Mouse (Mus musculus): ENCODE measurements at regions not wholly inside any gene's neighbourhood (a gene's known extent, or its start where the extent isn't known, plus 50 kb on each side); places are given as distances from the start of the nearest gene placed in this dataset.

- no peak for DNase-seq
Measured at GRCm38 (mm10) chr15:72322127-72322526, 1512.2 kb upstream of the Gm6569 start.

DNA sequence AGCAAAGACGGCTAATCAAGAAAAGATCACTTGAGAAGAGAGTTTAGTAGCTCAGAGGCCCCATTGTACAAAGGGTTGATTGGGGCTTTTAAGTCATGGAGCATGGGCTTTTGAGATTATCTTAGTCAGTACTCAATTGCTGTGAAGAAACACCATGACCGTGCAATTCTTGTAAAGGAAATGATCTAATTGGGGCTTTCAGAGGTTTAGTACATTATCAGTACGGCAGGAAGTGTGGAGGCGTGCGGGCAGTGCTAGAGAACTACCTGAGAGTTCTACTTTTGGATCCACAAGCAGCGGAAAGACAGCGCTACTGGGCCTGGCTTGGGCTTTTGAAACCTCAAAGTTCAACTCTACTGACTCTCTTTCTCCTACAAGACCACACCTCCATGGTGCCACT lies 1511.2 kb upstream of the Gm6569 start:
- DNase-seq, result no peak

- DNase-seq, result no peak
Measured at GRCm38 (mm10) chr15:72331262-72331661, 1503.1 kb upstream of the Gm6569 start.

DNA sequence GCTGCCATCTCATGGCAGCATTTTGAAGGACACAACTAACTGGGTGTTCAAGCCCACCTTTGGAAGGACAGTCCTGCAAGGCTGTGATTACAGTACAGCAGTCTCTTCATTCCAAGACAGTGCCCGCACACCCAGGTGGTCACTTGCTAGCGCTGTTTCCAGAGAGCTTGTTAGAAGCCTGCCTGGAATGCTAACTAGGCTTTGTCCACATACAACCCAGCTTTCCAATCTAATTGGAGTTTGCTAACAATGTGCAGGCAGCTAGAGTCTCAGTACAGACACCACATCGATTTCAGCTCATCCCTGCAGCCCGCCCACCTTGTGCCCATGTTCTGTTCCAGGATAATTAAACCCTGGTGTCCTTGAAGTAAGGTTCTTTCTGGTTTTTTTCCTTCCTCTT lies 1499.9 kb upstream of the Gm6569 start:
- DNase-seq, result no peak

- no peak for DNase-seq
Measured at GRCm38 (mm10) chr15:72339629-72340028, 1494.7 kb upstream of the Gm6569 start.

GRCm38 (mm10) chr15:72341991-72342390 lies 1492.4 kb upstream of the Gm6569 start:
- DNase-seq, result no peak

DNA sequence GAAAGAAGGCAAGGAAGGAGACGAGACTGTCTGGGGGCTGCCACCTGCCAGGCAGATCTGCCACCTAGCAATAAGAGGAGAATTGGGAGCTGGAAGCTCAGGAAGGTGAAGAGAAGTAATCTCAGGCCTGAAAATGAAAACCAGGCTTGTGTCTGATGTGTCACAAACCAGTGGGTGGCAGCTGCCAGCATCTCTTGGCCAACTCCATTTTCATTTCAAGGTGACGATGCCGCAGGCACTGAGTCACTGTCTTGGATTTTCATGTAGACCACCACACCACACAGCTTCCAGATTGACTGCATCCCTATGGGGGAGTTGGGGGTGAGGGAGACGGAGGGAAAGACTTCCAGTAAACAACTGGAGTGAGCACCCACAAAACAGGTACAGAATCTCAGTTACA lies 1491.9 kb upstream of the Gm6569 start:
- DNase-seq, result no peak

DNA sequence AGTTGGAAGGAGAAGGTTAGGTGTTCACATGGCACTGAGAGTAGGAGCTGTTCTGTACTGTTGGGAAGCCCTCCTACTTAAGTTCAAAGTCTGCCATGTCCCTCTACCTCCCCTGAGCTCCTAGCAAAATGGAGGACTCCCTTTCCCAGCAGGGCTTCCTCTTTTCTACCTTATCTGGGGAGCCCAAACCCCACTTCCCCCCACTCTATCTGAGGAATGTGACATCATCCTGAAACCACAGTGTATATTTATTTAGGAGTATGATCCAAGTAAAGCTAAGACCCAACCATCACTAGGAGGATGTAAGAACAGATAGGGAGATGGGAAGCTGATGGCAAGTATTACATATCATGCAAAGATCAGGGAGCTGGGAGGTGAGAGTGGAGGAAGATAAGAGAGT lies 1490.6 kb upstream of the Gm6569 start:
- no peak for DNase-seq

GRCm38 (mm10) chr15:72353371-72353770 lies 1481.0 kb upstream of the Gm6569 start:
- no peak for DNase-seq

DNA sequence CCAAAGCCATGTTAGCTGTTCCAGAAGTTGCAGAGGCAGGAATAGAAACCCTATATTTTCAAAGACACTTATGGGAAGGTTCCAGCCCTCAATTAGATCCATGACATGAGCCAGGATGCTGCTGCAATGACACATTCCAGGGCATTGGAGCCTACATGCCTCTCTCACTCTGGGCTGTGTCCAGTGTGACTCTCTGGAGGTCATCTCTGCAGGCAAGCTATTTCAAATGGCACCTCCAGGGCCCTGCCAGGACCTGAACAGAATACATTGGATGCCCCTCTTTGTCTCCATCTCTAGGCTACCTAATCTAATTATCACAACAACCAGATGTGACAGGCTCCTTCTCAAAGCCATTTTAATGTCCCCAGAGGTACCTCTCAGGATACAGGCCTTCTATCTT lies 1478.7 kb upstream of the Gm6569 start:
- DNase-seq, result no peak

DNA sequence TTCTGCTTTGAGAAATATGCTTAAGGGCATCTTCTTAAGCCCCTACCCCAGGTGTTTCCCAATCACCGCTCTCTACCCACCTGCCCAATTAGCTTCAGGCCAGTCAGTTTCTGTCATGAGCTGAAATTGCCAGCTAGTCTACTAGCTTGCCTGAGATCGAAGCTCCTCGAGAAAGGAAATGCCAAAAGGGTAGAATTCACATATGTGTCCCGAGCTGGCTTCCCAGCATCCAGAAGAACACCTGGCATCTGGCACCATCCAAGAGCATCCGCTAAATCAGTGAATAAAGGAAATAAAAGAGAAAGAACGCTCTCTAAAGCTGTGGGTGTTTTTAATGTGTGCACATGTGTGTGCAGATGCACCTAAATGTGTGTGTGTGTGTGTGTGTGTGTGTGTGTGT lies 1474.7 kb upstream of the Gm6569 start:
- DNase-seq, result peak; percentile 61

DNA sequence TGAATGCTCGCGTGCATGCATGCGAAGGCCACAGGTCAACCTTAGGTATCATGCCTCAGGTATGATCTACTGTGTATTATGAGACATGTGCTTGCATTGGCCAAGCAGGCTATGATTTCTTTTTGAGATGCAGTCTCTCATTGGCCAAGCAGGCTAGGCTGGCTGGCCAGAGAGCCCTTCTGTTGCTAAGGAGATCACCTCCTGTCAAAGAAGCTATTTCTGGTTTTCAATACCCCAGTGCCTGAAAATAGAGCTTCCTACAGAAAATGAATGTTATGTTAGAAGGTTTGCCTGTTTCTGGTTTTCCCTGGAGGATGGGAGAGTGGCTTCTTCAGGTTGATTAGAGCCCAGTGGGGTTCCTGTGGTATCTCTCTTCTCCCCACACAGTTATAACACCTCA lies 1474.3 kb upstream of the Gm6569 start:
- peak; percentile 90 for DNase-seq

DNA sequence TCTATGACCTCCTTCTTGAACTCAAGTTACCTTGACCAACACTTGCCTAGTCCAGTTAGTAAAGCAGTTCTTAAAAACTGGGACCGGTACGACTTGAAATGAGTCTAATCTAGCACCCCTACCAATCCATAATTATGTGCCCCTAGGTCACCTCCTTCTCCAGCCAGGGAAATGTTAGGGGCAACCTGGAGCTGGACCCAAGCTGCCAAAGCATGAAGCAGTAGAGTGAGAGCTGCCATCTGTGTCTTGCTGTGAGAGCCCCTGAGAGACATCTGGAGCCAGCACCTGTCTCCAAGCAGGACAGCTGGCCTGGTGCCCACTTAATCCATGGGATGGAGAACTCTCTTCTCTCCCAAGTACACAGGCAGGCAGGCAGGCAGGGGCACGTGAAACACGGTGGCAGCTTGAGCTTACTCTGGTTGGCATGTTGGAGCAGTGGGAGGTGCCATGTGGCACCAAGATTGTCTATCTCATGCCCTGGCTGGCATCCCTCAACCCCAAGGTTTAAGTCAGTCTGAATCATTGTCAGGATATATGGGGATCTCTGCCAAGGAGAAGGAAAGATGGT lies 1473.8 kb upstream of the Gm6569 start:
- DNase-seq, result peak; percentile 100

GRCm38 (mm10) chr15:72373041-72373440 lies 1461.3 kb upstream of the Gm6569 start:
- no peak for DNase-seq

GRCm38 (mm10) chr15:72377201-72377600 lies 1457.2 kb upstream of the Gm6569 start:
- no peak for DNase-seq

- DNase-seq, result no peak
Measured at GRCm38 (mm10) chr15:72379291-72379690, 1455.1 kb upstream of the Gm6569 start.

GRCm38 (mm10) chr15:72381164-72381563 lies 1453.2 kb upstream of the Gm6569 start:
- DNase-seq, result no peak

GRCm38 (mm10) chr15:72381744-72382143 lies 1452.6 kb upstream of the Gm6569 start:
- DNase-seq, result no peak

DNA sequence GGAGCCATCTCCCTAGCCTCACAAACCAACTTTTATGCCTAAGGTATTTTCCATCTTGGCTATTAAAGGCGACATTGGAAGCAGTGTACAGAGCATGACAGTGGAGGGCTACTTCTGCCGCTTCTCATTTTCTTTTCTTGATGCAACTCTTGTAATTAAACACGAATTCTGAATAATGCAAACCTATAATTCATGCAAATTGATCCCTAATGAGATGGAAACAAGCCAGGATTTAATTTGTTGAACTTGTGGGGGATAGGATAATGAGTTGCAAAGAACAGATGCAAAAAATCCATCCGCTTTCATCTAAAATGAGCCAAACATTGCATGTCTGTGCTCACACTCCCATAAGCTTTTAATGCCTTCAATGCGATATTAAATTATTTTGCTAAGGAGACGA lies 1451.8 kb upstream of the Gm6569 start:
- no peak for DNase-seq

- no peak for DNase-seq
Measured at GRCm38 (mm10) chr15:72383062-72383461, 1451.3 kb upstream of the Gm6569 start.

DNA sequence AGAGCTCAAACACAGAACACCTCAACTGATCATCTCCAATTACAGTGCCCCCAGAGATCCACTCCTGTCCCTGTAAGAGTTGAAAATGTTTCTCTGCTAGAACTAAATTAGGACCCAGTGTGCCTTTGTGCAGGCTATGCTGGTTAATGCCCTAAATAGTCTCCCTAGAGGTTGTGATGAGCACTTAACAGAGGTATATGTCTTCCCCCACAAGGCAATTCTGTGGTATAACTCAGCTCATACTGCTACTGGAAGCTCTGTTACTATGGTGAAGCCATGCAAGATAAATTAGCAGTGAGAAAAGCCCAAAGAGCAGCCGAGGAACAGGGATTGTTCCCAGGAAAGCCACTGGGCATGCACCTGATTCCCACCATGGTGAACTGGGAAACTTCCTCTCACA lies 1450.9 kb upstream of the Gm6569 start:
- DNase-seq, result no peak

DNA sequence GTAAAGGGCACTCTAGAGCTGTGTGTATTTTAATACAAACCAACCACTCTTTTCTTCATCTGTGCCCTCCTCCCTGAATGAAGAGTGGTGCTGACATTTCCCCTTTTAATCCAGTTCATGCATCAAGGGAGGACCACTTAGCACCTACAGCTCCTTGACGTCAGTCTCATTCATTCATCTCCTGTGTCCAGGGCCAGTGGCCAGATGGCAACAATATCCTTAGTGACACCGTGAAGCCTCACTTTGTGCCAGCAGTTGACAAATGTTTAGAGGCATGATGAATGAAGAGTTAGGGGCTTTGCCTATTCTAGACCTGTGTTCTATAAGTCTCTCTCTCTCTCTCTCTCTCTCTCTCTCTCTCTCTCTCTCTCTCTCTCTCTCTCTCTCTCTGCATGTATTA lies 1441.1 kb upstream of the Gm6569 start:
- peak; percentile 17 for DNase-seq

- DNase-seq, result no peak
Measured at GRCm38 (mm10) chr15:72411956-72412355, 1422.4 kb upstream of the Gm6569 start.
